In the genomic region with DNA sequence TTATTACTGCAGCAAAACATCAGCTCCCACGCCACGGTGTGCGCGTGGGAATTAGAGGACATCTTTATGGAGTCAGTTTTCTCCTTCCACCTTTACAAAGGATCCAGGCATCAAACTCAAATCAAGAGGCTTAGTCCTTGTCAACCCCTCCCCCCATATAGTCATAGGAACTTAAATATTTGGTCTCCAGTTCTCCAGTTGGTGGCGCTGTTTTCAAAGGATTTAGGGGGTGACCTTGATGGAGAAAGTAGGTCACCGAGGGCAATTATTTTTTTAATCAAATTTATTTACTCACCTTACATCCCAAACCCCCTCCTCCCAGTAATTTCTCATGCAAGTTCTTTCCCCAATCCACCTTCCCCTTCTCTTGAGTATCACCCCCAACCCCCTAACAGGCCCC, we compare ENCODE assay signal across 10 mouse cellular contexts. TPM values are rescaled to one million over a fixed set of nuclear protein-coding genes. Genes with fewer than 3 reads are reported as not detected.
DNase-seq lines count a peak whose midpoint lies in the region; ATAC-seq and TF ChIP-seq lines count a peak whose summit lies in the region.
"Had no signal": no experiment of that assay in that cellular context is flagged by ENCODE, and none has a peak within 500 bp of the region (broad histone marks: within the 10 kb centered on the region; RNA-seq: fewer than 3 reads in every experiment).

No protein-coding gene starts in this region.

- H3K27ac ChIP-seq in kidney, postnatal 0 days = no peak overlapping the region
- H3K27ac ChIP-seq in kidney, embryonic 15.5 days = no peak overlapping the region
- no peak overlapping the region for H3K27ac ChIP-seq in ES-E14 (ENCODE audit: insufficient read depth, low read depth, low read length, poor library complexity, severe bottlenecking)
- H3K27ac ChIP-seq: forebrain, embryonic 15.5 days; macrophage had no signal

- TF ChIP-seq CTCF in kidney, postnatal 0 days (IDR thresholded peaks at IDR 0.05; ENCODE audit: low read depth) = peak; percentile 43; the same call in 1 of the 2 replicates

- no peaks in the 10 kb centered on the region for H3K9me3 ChIP-seq in kidney, postnatal 0 days (replicated peaks; ENCODE audit: low read length)
- no peaks in the 10 kb centered on the region for H3K9me3 ChIP-seq in kidney, embryonic 15.5 days (replicated peaks)
- H3K9me3 ChIP-seq in ES-E14 (ENCODE audit: control insufficient read depth, insufficient read depth, low read depth, low read length) = no peaks in the 10 kb centered on the region
- H3K9me3 ChIP-seq: forebrain, embryonic 15.5 days had no signal

- H3K27me3 ChIP-seq in kidney, postnatal 0 days (ENCODE audit: insufficient read depth, low read length) = no peaks in the 10 kb centered on the region
- H3K27me3 ChIP-seq in kidney, embryonic 15.5 days = no peaks in the 10 kb centered on the region
- H3K27me3 ChIP-seq: forebrain, embryonic 15.5 days had no signal

- in situ Hi-C loops in ES-E14 (cut with MboI; ENCODE audit: low sequenced_read_pairs in 2 of 2, unreplicated experiment in 2 of 2) = no loop called here

- no peak for ATAC-seq in kidney, postnatal 0 days (replicated peaks; ENCODE audit: low FRiP score, low read depth)
- no peak for ATAC-seq in kidney, embryonic 15.5 days (replicated peaks; ENCODE audit: low FRiP score)
- peak; percentile 76 for ATAC-seq in granulocyte monocyte progenitor cell, adult 5-6 weeks (replicated peaks; ENCODE audit: poor library complexity, severe bottlenecking)
- ATAC-seq: forebrain, embryonic 15.5 days had no signal

- no peaks in the 10 kb centered on the region for H3K36me3 ChIP-seq in kidney, postnatal 0 days (ENCODE audit: insufficient read depth, low read length)
- H3K36me3 ChIP-seq in kidney, embryonic 15.5 days = no peaks in the 10 kb centered on the region
- no peaks in the 10 kb centered on the region for H3K36me3 ChIP-seq in ES-E14 (ENCODE audit: control insufficient read depth, insufficient read depth, low read length, poor library complexity, severe bottlenecking)
- H3K36me3 ChIP-seq: forebrain, embryonic 15.5 days had no signal

- 70% methylated on average over 6 of the region's 6 CpGs for WGBS in kidney, postnatal 0 days
- 63% methylated on average over 6 of the region's 6 CpGs for WGBS in kidney, embryonic 15.5 days

- no peaks in the 10 kb centered on the region for H3K4me1 ChIP-seq in kidney, postnatal 0 days (replicated peaks; ENCODE audit: insufficient read depth, low read length)
- H3K4me1 ChIP-seq in kidney, embryonic 15.5 days = no peaks in the 10 kb centered on the region
- H3K4me1 ChIP-seq in ES-E14 (ENCODE audit: control insufficient read depth in 2 of 2, insufficient read depth in 2 of 2, low read length in 2 of 2, poor library complexity in 1 of 2) = no peaks in the 10 kb centered on the region
- H3K4me1 ChIP-seq: forebrain, embryonic 15.5 days had no signal

- DNase-seq in kidney, postnatal 0 days (ENCODE audit: low spot score) = no peak
- peak; percentile 43 for DNase-seq in ES-E14 (ENCODE audit: low read depth, low spot score)
- peak; percentile 78 for DNase-seq in naive thymus-derived CD4-positive, alpha-beta T cell, adult 2 months (ENCODE audit: low read depth)
- no peak for DNase-seq in cerebellum, adult 8-10 months
- no peak for DNase-seq in adrenal gland, adult 8-10 months
- DNase-seq in gastrocnemius, adult 8-10 months (ENCODE audit: low spot score in 2 of 2) = no peak

- no peak overlapping the region for H3K9ac ChIP-seq in kidney, postnatal 0 days (ENCODE audit: low read depth, low read length)
- no peak overlapping the region for H3K9ac ChIP-seq in kidney, embryonic 15.5 days
- H3K9ac ChIP-seq in ES-E14 (ENCODE audit: insufficient read depth, low read depth, low read length, poor library complexity, severe bottlenecking) = no peak overlapping the region
- H3K9ac ChIP-seq: forebrain, embryonic 15.5 days had no signal

- H3K4me2 ChIP-seq in kidney, postnatal 0 days (ENCODE audit: low read length) = no peak overlapping the region
- no peak overlapping the region for H3K4me2 ChIP-seq in kidney, embryonic 15.5 days
- H3K4me2 ChIP-seq: forebrain, embryonic 15.5 days had no signal

- no peak overlapping the region for H3K4me3 ChIP-seq in kidney, postnatal 0 days (replicated peaks; ENCODE audit: low read depth, low read length)
- H3K4me3 ChIP-seq in kidney, embryonic 15.5 days (replicated peaks) = no peak overlapping the region
- H3K4me3 ChIP-seq in ES-E14 (ENCODE audit: insufficient read depth in 1 of 2, low read depth in 1 of 2, low read length in 2 of 2, poor library complexity in 1 of 2, severe bottlenecking in 1 of 2) = no peak overlapping the region
- H3K4me3 ChIP-seq: forebrain, embryonic 15.5 days had no signal

TF ChIP-seq in ES-E14, 5 proteins besides CTCF, POLR2A, EP300 and RAD21:
- TF ChIP-seq CHD2 (IDR thresholded peaks at IDR 0.05; ENCODE audit: low read depth, low read length) = no peak
- TF ChIP-seq ZC3H11A (IDR thresholded peaks at IDR 0.05; ENCODE audit: borderline replicate concordance, low read depth, low read length) = no peak
- no peak for TF ChIP-seq HCFC1 (IDR thresholded peaks at IDR 0.05; ENCODE audit: borderline replicate concordance, insufficient read depth, low read length)
- TF ChIP-seq ZNF384 (IDR thresholded peaks at IDR 0.05; ENCODE audit: low read depth, low read length) = no peak
TF ChIP-seq in ES-E14: peak in this region for 0.

RNA-seq across cellular contexts. Expression of a gene that starts 52.9 kb away (rescaled TPM):
- 227 and 250 TPM in 2 replicates for polyA plus RNA-seq in kidney, postnatal 0 days (2015; fragmentation: Nextera tagmentation; extraction: Ambion mirVana)
- 253 and 254 TPM in 2 replicates for polyA plus RNA-seq in kidney, embryonic 15.5 days (2015; fragmentation: Nextera tagmentation; extraction: Ambion mirVana)
- total RNA-seq in ES-E14 (2012; rRNA removed) = 92.2 and 159 TPM in 2 replicates
- 426 TPM in 2 replicates for total RNA-seq in granulocyte monocyte progenitor cell, adult 5-6 weeks (2014; fragmentation: Nextera tagmentation)
- total RNA-seq in granulocyte monocyte progenitor cell, adult 5-6 weeks (2017) = 889 and 988 TPM in 2 replicates
- 100 to 1,000 TPM; 158 to 193 (median 172) TPM for total RNA-seq in adrenal gland, adult 8-10 months (2022)
- 10 to 100 TPM; 30.0 to 44.0 (median 41.9) TPM for total RNA-seq in gastrocnemius, adult 8-10 months (2022)

Comparison
In these comparisons a context has a peak if more than half of its experiments do, and no peak if none do; other contexts are left out.
1. DNase-seq: peak in ES-E14 (single experiment) and naive thymus-derived CD4-positive, alpha-beta T cell, adult 2 months (single experiment); none in kidney, postnatal 0 days (single experiment), cerebellum, adult 8-10 months (single experiment), adrenal gland, adult 8-10 months (single experiment) and gastrocnemius, adult 8-10 months (0 of 2).